Mouse (Mus musculus) bone marrow macrophage, adult 2 months (primary cell): Measurements from ENCODE around the gene Parp6.

Source experiments
- CTCF ChIP-seq: IDR thresholded peaks from 2 replicates; pipeline ENCODE4 v1.5.1; 2012; ENCODE audit warnings: low read depth, mild to moderate bottlenecking, low read length, moderate library complexity
- POLR2A ChIP-seq: IDR thresholded peaks from 2 replicates; pipeline ENCODE4 v1.6.1; 2012; ENCODE audit warnings: mild to moderate bottlenecking, low read depth, low read length, borderline replicate concordance

DNA sequence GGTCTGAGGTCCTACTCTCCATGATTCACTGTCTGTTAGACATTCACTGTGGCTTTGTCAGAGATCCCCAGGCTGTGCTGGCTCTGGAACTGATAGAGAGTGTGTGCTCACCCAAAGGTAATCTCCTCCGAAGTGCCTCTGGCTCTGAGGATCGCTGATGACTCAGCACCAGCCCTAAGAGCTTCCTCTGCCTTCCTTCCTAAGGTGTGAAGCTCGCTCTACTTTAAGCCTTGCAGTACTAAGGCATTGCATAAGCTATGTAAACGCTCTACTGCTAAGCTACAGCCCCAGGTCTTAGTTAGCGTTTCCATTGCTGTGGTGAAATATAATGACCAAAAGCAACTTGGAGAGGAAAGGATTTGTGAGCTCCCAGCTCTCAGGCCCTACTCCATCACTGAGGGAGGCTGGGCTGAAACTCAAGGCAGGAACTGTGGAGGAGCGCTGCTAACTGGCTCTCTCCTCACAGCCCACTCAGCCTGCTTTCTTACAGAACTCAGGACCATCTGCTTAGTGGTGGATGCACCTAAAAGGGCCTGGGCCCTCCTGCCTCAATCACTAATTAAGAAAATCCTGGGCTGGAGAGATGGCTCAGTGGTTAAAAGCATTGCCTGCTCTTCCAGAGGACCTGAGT is 70.4 kb downstream of the Parp6 start:
- TF ChIP-seq CTCF (no peak), POLR2A (no peak)
